Mouse (Mus musculus) lung, postnatal 4 days (tissue): ENCODE data around the gene Prx.

ENCODE experiments used
- DNase-seq, 2 experiments: peaks; one replicate each; pipeline ENCODE4 v3.0.0; 2021

Gene Prx

GRCm38 (mm10) chr7:27523805-27524204, 24.7 kb downstream of the Prx start:
- no peak for DNase-seq

GRCm38 (mm10) chr7:27526039-27526827, 27.1 kb downstream of the Prx start:
- peak; percentile 77 to 82 for DNase-seq

- no peak for DNase-seq
Observed at GRCm38 (mm10) chr7:27529070-27529469, 29.9 kb downstream of the Prx start.

GRCm38 (mm10) chr7:27530937-27531336, 31.8 kb downstream of the Prx start:
- DNase-seq = no peak

GRCm38 (mm10) chr7:27531707-27532106, 32.6 kb downstream of the Prx start:
- no peak for DNase-seq

- DNase-seq = no peak
Observed at GRCm38 (mm10) chr7:27532480-27533050, 33.4 kb downstream of the Prx start.

- no peak for DNase-seq
Observed at GRCm38 (mm10) chr7:27535386-27535785, 36.3 kb downstream of the Prx start.

- no peak for DNase-seq
Observed at GRCm38 (mm10) chr7:27536618-27537017, 37.5 kb downstream of the Prx start.

GRCm38 (mm10) chr7:27537998-27538397, 38.9 kb downstream of the Prx start:
- DNase-seq = no peak

- no peak for DNase-seq
Observed at GRCm38 (mm10) chr7:27538797-27539196, 39.7 kb downstream of the Prx start.

GRCm38 (mm10) chr7:27540521-27540920, 41.4 kb downstream of the Prx start:
- DNase-seq = no peak

GRCm38 (mm10) chr7:27540935-27541334, 41.8 kb downstream of the Prx start:
- DNase-seq = no peak

- DNase-seq = peak in 1 of 2 experiments; percentile 47
Observed at GRCm38 (mm10) chr7:27541431-27541830, 42.3 kb downstream of the Prx start.

- DNase-seq = no peak
Observed at GRCm38 (mm10) chr7:27541922-27542321, 42.8 kb downstream of the Prx start.

- peak; percentile 89 to 91 for DNase-seq
Observed at GRCm38 (mm10) chr7:27542392-27543033, 43.4 kb downstream of the Prx start.

GRCm38 (mm10) chr7:27543065-27543464, 43.9 kb downstream of the Prx start:
- no peak for DNase-seq

- DNase-seq = no peak
Observed at GRCm38 (mm10) chr7:27543851-27544250, 44.7 kb downstream of the Prx start.

GRCm38 (mm10) chr7:27544675-27545370, 45.7 kb downstream of the Prx start:
- DNase-seq = peak; percentile 40 to 43

- DNase-seq = no peak
Observed at GRCm38 (mm10) chr7:27549597-27549996, 50.5 kb downstream of the Prx start.

GRCm38 (mm10) chr7:27552070-27552469, 52.9 kb downstream of the Prx start:
- DNase-seq = no peak

- DNase-seq = peak; percentile 96 to 98
Observed at GRCm38 (mm10) chr7:27552931-27553513, 53.9 kb downstream of the Prx start, which contains the start of the genes Pld3 and 2310022A10Rik. Gene Pld3, minus strand, starts transcription at chr7:27553218. Gene 2310022A10Rik, plus strand, starts transcription at chr7:27553233.

- peak in 1 of 2 experiments; percentile 44 for DNase-seq
Observed at GRCm38 (mm10) chr7:27560291-27560887, 61.3 kb downstream of the Prx start.
